Mouse (Mus musculus) hindbrain, embryonic 12.5 days (tissue): ENCODE data around the gene Slain2. TPM values are rescaled to one million over a fixed set of nuclear protein-coding genes. Genes with fewer than 3 reads are reported as not detected.
"Not testable (repeated sequence)": the region's sequence is repeated elsewhere in the genome, so short reads cannot be mapped to it uniquely, and the experiment has no call there.

ENCODE experiments used
- ATAC-seq: fragments of 200-750 bp; cut with Nextera tagmentation; 2 replicates; pipeline ENCODE4 v1.8.0; 2017; ENCODE audit warnings: moderate TSS enrichment; ENCODE audit not compliant: low FRiP score
- H3K27ac ChIP-seq: fragments of 300-500 bp; sonication (generic); 2 replicates; pipeline ENCODE4 v1.5.1; 2016; ENCODE audit warnings: mild to moderate bottlenecking
- H3K27me3 ChIP-seq: fragments of 300-500 bp; sonication (generic); 2 replicates; pipeline ENCODE4 v1.6.1; 2016; ENCODE audit warnings: mild to moderate bottlenecking
- H3K36me3 ChIP-seq: fragments of 300-500 bp; sonication (generic); 2 replicates; pipeline ENCODE4 v1.6.1; 2016; ENCODE audit warnings: mild to moderate bottlenecking
- H3K4me1 ChIP-seq: fragments of 300-500 bp; sonication (generic); 2 replicates; pipeline ENCODE4 v1.6.1; 2016
- H3K4me2 ChIP-seq: fragments of 300-500 bp; sonication (generic); replicated peaks from 2 replicates; pipeline ENCODE4 v1.6.1; 2016; ENCODE audit warnings: mild to moderate bottlenecking
- H3K4me3 ChIP-seq: fragments of 300-500 bp; sonication (generic); 2 replicates; pipeline ENCODE4 v1.5.1; 2016; ENCODE audit warnings: mild to moderate bottlenecking
- H3K9ac ChIP-seq: fragments of 300-500 bp; sonication (generic); 2 replicates; pipeline ENCODE4 v1.6.1; 2016; ENCODE audit warnings: mild to moderate bottlenecking, moderate library complexity
- H3K9me3 ChIP-seq: fragments of 300-500 bp; sonication (generic); replicated peaks from 2 replicates; pipeline ENCODE4 v1.6.1; 2016; ENCODE audit warnings: mild to moderate bottlenecking
- WGBS: fragments of 180-500 bp; shearing (Covaris S2); methylation state at CpG from one replicate; pipeline ENCODE4 v1.1.7; 2016; 5-methylcytosine and 5-hydroxymethylcytosine counted together
- polyA plus RNA-seq: library from polyadenylated mRNA; unstranded; fragments of >200 nt; fragmentation: Nextera tagmentation; extraction: Ambion mirVana; gene quantifications from 2 replicates; pipeline ENCODE4 v1.2.1, GENCODE M21; 2016

Slain2 gene
- polyA plus RNA-seq, 1 experiment from 2014 or later, result 27.7 TPM

DNA sequence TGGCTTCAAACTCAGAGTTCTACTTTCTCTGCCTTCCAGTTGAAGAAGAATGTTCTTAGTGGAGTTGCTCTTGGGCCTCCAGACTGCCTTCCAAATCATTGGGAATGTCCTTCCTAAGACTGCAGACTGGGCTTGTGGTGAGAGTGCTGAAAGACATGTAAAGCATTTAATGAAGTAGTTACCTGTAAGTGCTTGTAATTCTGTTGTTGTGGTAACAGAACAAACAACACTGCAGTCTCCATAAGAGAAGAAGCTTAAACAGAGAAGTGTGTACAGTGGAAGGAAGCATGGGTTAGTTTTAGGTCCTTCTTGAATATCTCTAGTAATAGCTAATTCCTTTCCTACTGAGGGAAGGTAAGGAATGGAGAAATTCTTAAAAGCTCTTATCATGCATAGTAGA is 13.0 kb downstream of the Slain2 start:
- ATAC-seq, result no peak
- no peaks in the 10 kb centered on the region for H3K4me1 ChIP-seq
- no peak overlapping the region for H3K27ac ChIP-seq

DNA sequence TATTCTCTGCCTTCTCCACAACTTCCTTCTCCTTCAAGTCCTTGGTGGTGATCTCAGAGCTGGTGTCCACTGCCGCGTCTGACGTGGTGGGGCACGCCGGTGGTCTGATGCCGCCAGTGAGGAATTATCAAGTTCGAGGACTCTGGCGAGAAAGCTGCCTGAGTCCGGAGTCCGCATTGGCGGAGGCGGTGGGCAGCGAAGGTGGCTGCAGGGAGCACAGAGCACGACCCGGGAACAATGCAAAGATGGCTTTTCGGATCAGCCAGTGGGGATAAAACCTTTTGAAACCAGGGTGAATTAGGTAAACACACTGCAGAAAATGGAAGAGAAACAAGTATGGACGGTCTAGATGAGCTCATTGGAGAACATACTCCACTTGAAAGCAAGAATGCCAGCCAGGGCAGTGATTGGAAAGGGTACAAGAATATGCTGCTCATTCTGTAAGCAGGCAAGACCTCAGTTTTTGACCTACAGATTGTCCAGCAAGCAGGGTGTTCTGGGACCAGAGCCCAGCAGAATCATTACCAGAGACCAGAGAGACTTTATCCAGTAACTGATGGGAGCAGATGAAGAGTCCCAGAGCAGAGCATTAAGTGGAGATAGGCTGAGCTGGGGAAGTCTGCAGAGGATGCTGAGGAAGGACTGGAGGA is 19.0 kb downstream of the Slain2 start:
- Histone ChIP-seq H3K4me1 (no peaks in the 10 kb centered on the region), H3K4me3 (no peak overlapping the region), H3K4me2 (no peak overlapping the region), H3K36me3 (0 out of 2 replicates have a peak, but pooled peaks cover 3% of the 10 kb centered on the region), H3K9ac (no peak overlapping the region), H3K27me3 (no peaks in the 10 kb centered on the region), H3K27ac (no peak overlapping the region), H3K9me3 (no peaks in the 10 kb centered on the region)
- WGBS, result 94% methylated on average over 17 of the region's 17 CpGs
- no peak for ATAC-seq

More for the DNA sequence above, 13.0 kb downstream of the Slain2 start:
- no peak overlapping the region for H3K4me3 ChIP-seq
- no peak overlapping the region for H3K9ac ChIP-seq
- H3K36me3 ChIP-seq, result no peaks in the 10 kb centered on the region
- no peaks in the 10 kb centered on the region for H3K27me3 ChIP-seq
- H3K4me2 ChIP-seq, result no peak overlapping the region
- no peaks in the 10 kb centered on the region for H3K9me3 ChIP-seq

- not testable (repeated sequence) for H3K9me3 ChIP-seq, H3K9ac ChIP-seq, H3K4me3 ChIP-seq, H3K36me3 ChIP-seq, H3K4me1 ChIP-seq, ATAC-seq, H3K27me3 ChIP-seq, H3K27ac ChIP-seq, H3K4me2 ChIP-seq
- 94% methylated on average over 3 of the region's 3 CpGs for WGBS
Measured at GRCm38 (mm10) chr5:72938421-72938820, 24.3 kb downstream of the Slain2 start.

DNA sequence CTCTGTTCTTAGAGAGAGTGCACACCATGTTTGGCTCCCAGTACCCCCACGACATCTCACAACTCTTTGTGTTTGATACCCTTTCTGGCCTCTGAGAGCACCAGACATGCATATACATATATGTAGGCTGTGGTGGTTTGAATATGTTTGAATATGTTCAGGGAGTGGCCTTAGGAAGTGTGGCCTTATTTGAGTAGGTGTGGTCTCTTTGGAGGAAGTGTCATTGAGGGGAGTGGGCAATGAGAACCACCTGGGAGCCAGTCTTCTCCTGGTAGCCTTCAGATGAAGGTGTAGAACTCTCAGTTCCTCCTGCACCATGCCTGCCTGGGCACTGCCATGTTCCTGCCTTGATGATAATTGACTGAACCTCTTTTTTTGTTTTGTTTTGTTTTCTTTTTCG is 25.2 kb downstream of the Slain2 start:
- Histone ChIP-seq H3K27me3 (no peaks in the 10 kb centered on the region), H3K4me3 (no peak overlapping the region), H3K27ac (no peak overlapping the region), H3K4me1 (no peaks in the 10 kb centered on the region), H3K9me3 (no peaks in the 10 kb centered on the region), H3K4me2 (no peak overlapping the region), H3K9ac (no peak overlapping the region), H3K36me3 (0 out of 2 replicates have a peak, but pooled peaks cover 3% of the 10 kb centered on the region)
- 92% methylated on average over 2 of the region's 2 CpGs for WGBS
- ATAC-seq, result no peak

GRCm38 (mm10) chr5:72940906-72941432 is 26.9 kb downstream of the Slain2 start:
- Histone ChIP-seq H3K36me3 (0 out of 2 replicates have a peak, but pooled peaks cover 3% of the 10 kb centered on the region), H3K4me2 (no peak overlapping the region), H3K9me3 (no peaks in the 10 kb centered on the region), H3K4me3 (no peak overlapping the region), H3K27me3 (no peaks in the 10 kb centered on the region), H3K27ac (no peak overlapping the region), H3K9ac (no peak overlapping the region), H3K4me1 (no peaks in the 10 kb centered on the region)
- 92% methylated on average over 5 of the region's 5 CpGs for whole genome bisulfite sequencing
- ATAC-seq, result no peak

DNA sequence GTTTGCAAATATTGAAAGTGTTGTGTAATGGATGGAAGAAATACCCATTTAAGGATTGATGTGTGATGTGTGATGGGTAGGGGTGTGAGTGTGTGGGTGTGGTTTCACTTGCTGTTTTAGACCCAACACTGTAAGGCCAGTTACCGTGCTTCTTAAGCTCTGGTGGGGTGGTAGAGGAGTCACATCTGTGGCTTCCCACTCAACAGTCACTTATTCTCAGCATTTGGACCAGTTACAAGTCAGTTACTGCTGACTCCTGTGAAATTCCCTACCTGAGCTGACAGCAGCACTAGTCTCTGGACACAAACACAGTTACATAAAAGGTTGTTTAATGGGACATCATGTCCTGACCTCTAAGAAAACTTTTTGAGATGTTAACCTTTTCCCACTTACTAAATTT is 34.0 kb downstream of the Slain2 start:
- no peak overlapping the region for H3K4me2 ChIP-seq
- H3K4me3 ChIP-seq, result no peak overlapping the region
- H3K9me3 ChIP-seq, result no peaks in the 10 kb centered on the region
- no peak overlapping the region for H3K9ac ChIP-seq
- peaks cover 13% of the 10 kb centered on the region for H3K36me3 ChIP-seq
- no peak for ATAC-seq
- no peaks in the 10 kb centered on the region for H3K4me1 ChIP-seq
- H3K27me3 ChIP-seq, result no peaks in the 10 kb centered on the region
- WGBS, result 90% methylated on average over 1 of the region's 1 CpGs
- no peak overlapping the region for H3K27ac ChIP-seq

- 85% methylated on average over 2 of the region's 2 CpGs for WGBS
- no peaks in the 10 kb centered on the region for H3K4me1 ChIP-seq
Measured at GRCm38 (mm10) chr5:72950252-72950651, 36.1 kb downstream of the Slain2 start.

DNA sequence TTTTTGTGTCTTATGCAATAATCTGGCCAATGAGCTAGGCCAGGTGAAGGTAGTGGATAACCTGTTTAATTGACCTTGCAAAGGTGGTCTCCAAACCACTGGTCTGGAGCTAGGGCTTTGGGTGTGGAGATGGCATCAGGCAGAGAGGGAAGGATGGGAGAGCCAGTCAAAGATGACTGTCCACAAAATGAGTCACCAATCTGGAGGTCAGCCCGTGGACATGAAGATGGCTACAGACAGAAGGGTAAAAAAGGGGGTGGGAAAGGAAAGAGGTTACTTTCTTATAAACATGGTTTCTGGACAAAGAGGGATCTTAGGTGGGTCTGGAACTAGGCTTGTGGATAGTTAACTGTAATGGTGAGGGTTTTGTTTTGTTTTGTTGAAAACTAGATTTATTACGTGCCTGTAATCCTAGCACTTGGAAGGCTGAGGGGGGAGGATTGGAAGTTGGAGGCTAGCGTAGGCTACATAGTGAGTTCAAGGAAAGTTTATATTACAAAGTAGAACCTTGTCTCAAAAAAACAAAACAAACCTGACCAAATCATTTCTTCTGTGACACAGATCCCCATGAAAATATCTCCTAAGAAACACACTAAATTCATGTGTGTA is 40.0 kb downstream of the Slain2 start:
- no peaks in the 10 kb centered on the region for H3K27me3 ChIP-seq
- H3K27ac ChIP-seq, result no peak overlapping the region
- no peak overlapping the region for H3K9ac ChIP-seq
- H3K4me3 ChIP-seq, result no peak overlapping the region
- H3K4me1 ChIP-seq, result no peaks in the 10 kb centered on the region
- no peak overlapping the region for H3K4me2 ChIP-seq
- H3K9me3 ChIP-seq, result no peaks in the 10 kb centered on the region
- peaks cover 11% of the 10 kb centered on the region for H3K36me3 ChIP-seq
- 86% methylated on average over 3 of the region's 3 CpGs for WGBS
- no peak for ATAC-seq

More at GRCm38 (mm10) chr5:72950252-72950651, 36.1 kb downstream of the Slain2 start:
- no peak overlapping the region for H3K9ac ChIP-seq
- no peak overlapping the region for H3K4me3 ChIP-seq
- no peak overlapping the region for H3K27ac ChIP-seq
- no peak for ATAC-seq
- no peaks in the 10 kb centered on the region for H3K27me3 ChIP-seq
- no peak overlapping the region for H3K4me2 ChIP-seq
- H3K9me3 ChIP-seq, result no peaks in the 10 kb centered on the region
- H3K36me3 ChIP-seq, result peaks cover 11% of the 10 kb centered on the region

- Histone ChIP-seq H3K9ac (no peak overlapping the region), H3K4me3 (no peak overlapping the region), H3K27ac (no peak overlapping the region), H3K27me3 (no peaks in the 10 kb centered on the region), H3K9me3 (no peaks in the 10 kb centered on the region), H3K4me2 (no peak overlapping the region), H3K4me1 (no peaks in the 10 kb centered on the region), H3K36me3 (peaks cover 10% of the 10 kb centered on the region)
- WGBS, result 90% methylated on average over 17 of the region's 17 CpGs
- no peak for ATAC-seq
Measured at GRCm38 (mm10) chr5:72957281-72957680, 43.2 kb downstream of the Slain2 start.

DNA sequence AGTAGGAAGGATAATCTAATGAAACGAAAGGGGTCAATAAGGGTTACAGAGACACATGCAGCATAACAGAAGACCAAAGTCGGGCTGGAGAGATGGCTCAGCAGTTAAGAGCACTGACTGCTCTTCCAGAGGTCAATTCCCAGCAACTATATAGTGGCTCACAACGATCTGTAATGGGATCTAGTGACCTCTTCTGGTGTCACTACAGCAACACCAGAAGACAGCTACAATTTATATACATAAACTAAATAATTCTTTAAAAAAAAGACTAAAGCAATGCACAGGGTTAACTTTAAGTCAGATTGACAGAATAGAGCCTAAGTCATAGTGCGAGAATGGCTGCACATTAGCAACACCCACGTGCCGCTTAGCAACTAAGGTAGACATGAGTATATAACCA is 46.0 kb downstream of the Slain2 start:
- 91% methylated on average over 6 of the region's 6 CpGs for WGBS
- no peak for ATAC-seq
- Histone ChIP-seq H3K27ac (no peak overlapping the region), H3K27me3 (no peaks in the 10 kb centered on the region), H3K36me3 (peaks cover 10% of the 10 kb centered on the region), H3K9me3 (no peaks in the 10 kb centered on the region), H3K9ac (no peak overlapping the region), H3K4me3 (no peak overlapping the region), H3K4me2 (no peak overlapping the region), H3K4me1 (no peaks in the 10 kb centered on the region)

GRCm38 (mm10) chr5:72965706-72966105 is 51.6 kb downstream of the Slain2 start:
- Histone ChIP-seq H3K9me3 (no peaks in the 10 kb centered on the region), H3K27me3 (no peaks in the 10 kb centered on the region), H3K27ac (no peak overlapping the region), H3K4me3 (no peak overlapping the region), H3K9ac (no peak overlapping the region), H3K4me1 (no peaks in the 10 kb centered on the region), H3K4me2 (no peak overlapping the region), H3K36me3 (peaks cover 23% of the 10 kb centered on the region)
- ATAC-seq, result no peak
- WGBS, result 94% methylated on average over 3 of the region's 3 CpGs

DNA sequence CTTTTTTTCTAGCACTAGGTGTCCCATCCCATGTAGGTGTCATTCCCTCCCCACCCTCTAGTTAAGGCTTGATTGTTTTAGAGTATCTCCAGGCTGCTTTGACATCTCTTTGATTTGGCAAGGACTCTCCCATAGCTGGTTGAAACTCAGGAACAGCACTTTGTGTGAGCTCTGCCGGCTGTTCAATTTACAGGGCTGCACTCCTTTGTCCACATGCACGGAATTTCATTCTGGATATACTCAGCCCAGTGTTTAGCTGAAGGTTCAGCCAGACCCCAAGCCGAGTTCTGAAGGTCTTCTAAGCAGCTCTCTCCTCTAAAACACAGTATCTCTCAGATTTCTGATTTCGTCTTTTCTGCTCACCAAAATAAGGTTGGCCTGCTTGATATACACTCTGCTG is 58.3 kb downstream of the Slain2 start:
- peaks cover 42% of the 10 kb centered on the region for H3K36me3 ChIP-seq
- H3K9ac ChIP-seq, result no peak overlapping the region
- 0 out of 2 replicates have a peak, but pooled peaks cover 4% of the 10 kb centered on the region for H3K4me1 ChIP-seq
- H3K27ac ChIP-seq, result no peak overlapping the region
- ATAC-seq, result no peak
- no peaks in the 10 kb centered on the region for H3K9me3 ChIP-seq
- H3K4me3 ChIP-seq, result no peak overlapping the region
- no peaks in the 10 kb centered on the region for H3K27me3 ChIP-seq
- WGBS, result 79% methylated on average over 4 of the region's 4 CpGs
- no peak overlapping the region for H3K4me2 ChIP-seq

DNA sequence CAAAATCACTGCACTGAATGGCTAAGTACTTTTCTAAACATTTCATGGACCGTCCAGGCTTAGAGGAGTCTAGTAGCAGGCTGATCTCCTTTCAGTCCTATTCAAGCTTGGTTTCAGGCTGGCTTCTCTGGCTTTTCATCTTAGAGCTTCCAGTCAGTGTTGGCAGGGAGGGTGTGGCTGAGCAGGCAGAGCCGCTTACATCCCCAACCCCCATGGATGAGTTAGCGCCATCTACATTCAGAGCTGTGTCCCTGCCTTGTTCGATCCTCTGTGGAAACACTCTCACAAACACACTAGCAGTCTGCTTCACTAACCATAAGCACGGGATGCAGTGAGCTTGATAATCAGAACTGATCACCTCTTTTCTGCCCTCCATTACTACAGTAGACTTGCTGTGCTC is 58.8 kb downstream of the Slain2 start:
- H3K27me3 ChIP-seq, result no peaks in the 10 kb centered on the region
- no peak for ATAC-seq
- WGBS, result 68% methylated on average over 5 of the region's 5 CpGs
- H3K9me3 ChIP-seq, result no peaks in the 10 kb centered on the region
- 0 out of 2 replicates have a peak, but pooled peaks cover 4% of the 10 kb centered on the region for H3K4me1 ChIP-seq
- no peak overlapping the region for H3K4me3 ChIP-seq
- H3K36me3 ChIP-seq, result peaks cover 44% of the 10 kb centered on the region
- no peak overlapping the region for H3K27ac ChIP-seq
- no peak overlapping the region for H3K4me2 ChIP-seq
- H3K9ac ChIP-seq, result no peak overlapping the region
